Mouse (Mus musculus): ENCODE results near the gene Polr2f. TPM values are rescaled to one million over a fixed set of nuclear protein-coding genes. Genes with fewer than 3 reads are reported as not detected.
A peak's percentile ranks its signal among the peaks of the same experiment; 100 is the strongest.

The Polr2f gene
- total RNA-seq, 2 experiments from 2014 or later: 137 to 143 TPM

GRCm38 (mm10) chr15:79152709-79153108 lies 11.9 kb downstream of the Polr2f start:
- DNase-seq: no peak

DNA sequence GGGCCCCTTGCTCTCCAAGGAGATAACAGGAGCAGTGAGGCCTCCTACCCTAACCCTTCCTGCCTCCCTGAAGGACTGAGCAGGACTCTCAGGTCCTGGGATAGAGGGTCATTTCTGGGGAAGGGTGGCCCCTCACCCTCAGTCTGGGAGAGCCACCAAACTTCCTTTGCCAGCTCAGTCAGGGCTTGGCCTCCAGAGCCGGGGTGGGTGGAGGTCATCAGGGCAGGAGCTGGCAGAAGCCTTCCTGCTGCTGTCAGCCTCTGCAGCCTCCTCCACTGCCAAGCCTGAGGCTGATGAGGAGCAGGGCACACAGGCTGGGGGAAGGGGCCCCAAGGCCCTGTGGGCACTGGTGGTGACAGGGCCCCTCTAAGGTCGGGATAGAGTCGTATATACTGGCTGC lies 14.8 kb downstream of the Polr2f start:
- DNase-seq: peak; percentile 37 to 55

GRCm38 (mm10) chr15:79162301-79162700 lies 21.5 kb downstream of the Polr2f start:
- no peak for DNase-seq

DNA sequence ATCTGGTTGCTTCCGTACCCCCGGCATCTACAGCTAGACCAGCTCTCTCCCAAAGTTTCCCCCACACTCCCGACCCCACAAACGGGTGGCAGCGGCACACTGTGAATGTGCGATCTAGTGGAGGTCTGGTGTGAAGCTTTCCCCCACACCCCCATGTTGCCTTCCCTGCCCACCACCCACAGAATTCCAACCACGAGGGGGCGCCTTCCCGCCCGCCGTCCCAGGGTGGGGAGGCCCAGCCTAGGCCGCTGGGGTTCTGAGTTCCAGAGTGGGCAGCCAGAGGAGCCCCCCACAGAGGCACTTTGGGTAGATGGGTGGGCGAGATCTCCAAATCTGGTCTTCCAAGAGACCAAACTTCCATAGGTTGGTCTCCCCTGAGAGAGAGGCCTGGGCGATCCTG lies 22.0 kb downstream of the Polr2f start:
- no peak for DNase-seq

DNA sequence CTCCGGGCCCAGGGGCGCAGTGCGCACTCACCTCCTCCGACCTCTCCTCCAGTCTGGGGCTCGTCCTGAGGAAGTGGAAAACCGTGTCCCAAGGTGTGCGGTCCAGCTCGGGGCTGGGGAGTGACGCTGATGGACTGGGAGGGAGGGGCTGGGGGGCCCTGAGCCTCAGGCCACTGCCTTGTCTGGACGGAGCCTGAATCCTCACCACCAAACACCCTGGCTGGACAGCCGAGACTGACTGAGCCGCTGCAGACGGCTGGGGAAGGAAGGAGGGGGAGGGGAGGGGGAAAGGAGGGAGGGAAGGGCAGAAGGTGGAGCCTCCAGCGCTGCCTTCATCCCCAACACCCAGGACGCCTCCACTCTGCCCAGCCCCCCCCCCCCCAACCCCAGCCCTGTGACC lies 23.4 kb downstream of the Polr2f start:
- DNase-seq: no peak

DNA sequence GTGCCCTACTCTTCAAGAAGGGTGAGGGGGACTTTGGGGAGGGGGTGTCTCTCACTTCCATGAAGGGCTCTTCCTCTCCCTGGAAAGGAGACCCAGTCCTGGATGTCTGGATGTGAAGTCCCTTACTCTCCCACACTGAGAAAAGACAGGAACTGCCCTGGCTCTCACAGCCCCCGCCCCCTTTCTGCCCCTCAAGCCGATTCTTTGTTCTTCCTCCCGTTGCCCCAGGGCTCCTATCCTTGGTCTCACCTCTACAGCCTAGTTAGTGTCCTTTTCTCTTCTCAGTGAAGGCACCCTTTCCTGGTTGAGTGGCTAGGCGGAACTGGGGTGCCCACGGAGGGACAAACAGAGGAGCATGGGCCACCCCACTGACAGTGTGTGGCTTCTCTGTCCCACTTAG lies 24.3 kb downstream of the Polr2f start, which contains the start of gene Sox10:
Gene Sox10 (minus strand): TSS at position 101 of the 400 bp plus-strand sequence.
- DNase-seq: no peak

DNA sequence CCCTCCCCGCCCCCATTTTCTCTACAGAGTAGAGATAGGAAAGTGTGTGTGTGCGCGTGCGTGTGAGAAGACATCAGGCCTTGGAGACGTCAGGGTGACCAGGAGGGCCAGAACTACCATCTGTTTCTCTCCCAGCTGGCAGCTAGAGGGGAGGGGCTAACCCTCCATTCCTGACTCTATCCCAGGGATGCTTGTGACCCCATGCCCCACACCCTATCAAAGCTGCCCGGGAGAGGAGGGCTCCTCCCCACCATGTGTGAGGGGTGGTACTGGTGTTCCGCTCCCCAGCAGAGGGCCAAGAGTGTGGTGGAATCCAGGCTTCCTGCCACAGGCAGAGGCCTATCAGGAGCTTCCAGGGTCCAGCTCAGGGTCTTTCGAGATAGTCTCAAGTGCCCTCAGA lies 25.9 kb downstream of the Polr2f start:
- no peak for DNase-seq

- no peak for DNase-seq
Measured at GRCm38 (mm10) chr15:79176905-79177304, 36.1 kb downstream of the Polr2f start.

GRCm38 (mm10) chr15:79185213-79185612 lies 44.4 kb downstream of the Polr2f start:
- DNase-seq: no peak

- DNase-seq: no peak
Measured at GRCm38 (mm10) chr15:79187819-79188218, 47.0 kb downstream of the Polr2f start.

DNA sequence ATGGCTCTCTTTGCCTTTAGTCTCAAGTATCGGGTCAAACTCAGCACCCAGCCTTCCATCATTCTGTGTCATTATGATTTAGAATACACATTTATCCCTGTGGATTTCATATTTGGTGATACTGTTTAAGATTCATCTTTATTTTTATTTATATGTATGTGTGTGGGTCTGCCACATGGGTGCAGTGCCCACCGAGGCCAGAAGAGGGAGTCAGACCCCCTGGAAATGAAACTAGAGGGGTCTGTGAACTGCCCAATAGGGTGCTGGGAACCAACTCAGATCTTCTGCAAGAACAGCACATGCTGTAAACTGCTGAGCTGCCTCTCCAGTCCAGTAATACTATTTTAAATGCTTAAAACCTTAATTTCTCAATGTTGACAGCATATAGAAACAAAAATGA lies 50.6 kb downstream of the Polr2f start:
- no peak for DNase-seq

DNA sequence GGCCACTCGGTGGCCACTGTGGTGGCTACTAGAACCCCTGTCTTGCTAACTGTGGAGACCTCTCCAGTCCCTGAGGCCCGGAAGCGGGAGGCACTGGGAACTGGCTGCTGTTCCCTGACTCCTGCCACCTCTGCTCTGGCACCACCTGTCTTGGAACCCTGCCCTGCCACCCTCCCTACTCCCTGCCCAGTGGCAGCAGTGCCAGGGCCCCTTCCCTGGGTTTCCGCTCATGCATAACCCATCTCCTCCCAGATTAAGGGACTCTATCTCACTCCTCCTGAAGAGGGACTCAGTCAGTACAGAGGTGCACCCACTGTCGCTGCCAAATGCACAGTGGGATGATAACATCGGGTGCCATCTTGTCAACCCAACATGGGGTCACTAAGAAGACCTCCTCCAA lies 51.6 kb downstream of the Polr2f start:
- no peak for DNase-seq

- no peak for DNase-seq
Measured at GRCm38 (mm10) chr15:79192885-79193845, 52.4 kb downstream of the Polr2f start.

GRCm38 (mm10) chr15:79194048-79194447 lies 53.2 kb downstream of the Polr2f start:
- no peak for DNase-seq

- no peak for DNase-seq
Measured at GRCm38 (mm10) chr15:79194946-79195345, 54.1 kb downstream of the Polr2f start.

DNA sequence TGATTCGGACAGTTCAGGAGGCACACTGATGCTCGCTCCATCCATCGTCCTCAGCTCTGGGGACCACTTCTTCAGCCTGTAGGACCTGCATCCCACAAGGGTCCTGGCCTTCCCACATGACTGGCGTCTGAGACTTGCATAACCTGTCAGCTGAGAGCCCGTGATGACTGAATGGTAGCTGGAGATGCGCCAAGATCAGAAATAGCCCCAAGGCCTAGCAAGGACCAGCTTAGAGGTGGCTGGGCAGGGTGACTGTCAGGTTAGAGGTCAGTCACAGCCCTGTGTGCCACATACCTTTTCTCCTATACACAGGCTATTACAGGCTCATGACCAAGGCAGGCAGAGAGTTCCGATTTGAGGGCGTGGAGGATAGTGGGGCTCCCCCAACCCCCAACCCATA lies 54.7 kb downstream of the Polr2f start:
- peak; percentile 55 for DNase-seq

DNA sequence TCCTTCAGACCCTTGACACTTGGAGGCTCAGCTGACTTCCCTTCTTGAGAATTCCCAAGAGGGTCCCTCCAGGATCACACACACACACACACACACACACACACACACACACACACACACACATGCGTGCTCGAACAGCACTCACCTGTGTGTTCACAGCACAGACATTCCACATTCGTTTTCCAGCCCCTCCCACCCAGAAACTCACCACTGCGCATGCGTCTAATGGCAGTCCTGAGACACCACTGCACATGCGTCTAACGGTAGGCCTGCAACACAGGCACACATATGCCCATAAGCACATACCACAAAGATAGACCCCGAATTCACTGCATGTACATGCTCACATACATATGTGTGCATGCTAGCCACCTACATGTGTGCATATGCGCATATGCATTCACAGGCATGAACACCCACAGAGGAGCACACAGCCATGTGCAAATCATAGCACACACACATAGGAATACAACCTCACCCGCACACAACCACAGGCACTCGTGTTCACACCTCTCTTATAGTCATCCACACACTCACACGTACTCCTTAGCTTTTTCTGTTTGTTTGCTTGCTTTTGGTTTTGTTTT lies 58.7 kb downstream of the Polr2f start:
- DNase-seq: no peak

Other genes starting within 250 kb of the Polr2f start
- not detected for gene Gm49510, start 241.3 kb upstream of the Polr2f start, total RNA-seq (2021)
- 1 to 10 TPM; 7.2 to 8.5 TPM for gene Sh3bp1, start 241.2 kb upstream of the Polr2f start, total RNA-seq (2021)
- 1 to 10 TPM; 3.3 to 3.7 TPM for gene Pdxp, start 227.1 kb upstream of the Polr2f start, total RNA-seq (2021)
- 100 to 1,000 TPM; 303 to 486 TPM for gene Lgals1, start 214.3 kb upstream of the Polr2f start, total RNA-seq (2021)
- gene Nol12, start 206.1 kb upstream of the Polr2f start, total RNA-seq (2021): 10 to 100 TPM; 41.5 to 47.4 TPM
- 100 to 1,000 TPM; 111 to 142 TPM for gene Triobp, start 193.3 kb upstream of the Polr2f start, total RNA-seq (2021)
- gene H1f0, start 112.6 kb upstream of the Polr2f start, total RNA-seq (2021): 100 to 1,000 TPM; 127 to 173 TPM
- under 1 TPM; 0.30 to 0.36 TPM for gene Galr3, start 99.1 kb upstream of the Polr2f start, total RNA-seq (2021)
- 10 to 100 TPM; 18.9 to 27.0 TPM for gene Ankrd54, start 78.1 kb upstream of the Polr2f start, total RNA-seq (2021)
- 100 to 1,000 TPM; 140 to 156 TPM for gene Eif3l, start 65.8 kb upstream of the Polr2f start, total RNA-seq (2021)
- 10 to 100 TPM; 41.3 to 51.4 TPM for gene Micall1, start 32.1 kb upstream of the Polr2f start, total RNA-seq (2021)
- gene 1700088E04Rik, start 244 bp downstream of the Polr2f start, total RNA-seq (2021): 1 to 10 TPM; 5.5 to 7.3 TPM
- 1 to 10 TPM; 1.3 to 1.8 TPM for gene Sox10, start 24.2 kb downstream of the Polr2f start, total RNA-seq (2021)
- 10 to 100 TPM; 17.7 to 18.1 TPM for gene Pick1, start 88.2 kb downstream of the Polr2f start, total RNA-seq (2021)
- gene Gm49486, start 88.4 kb downstream of the Polr2f start, total RNA-seq (2021): under 1 TPM in 1 of 2 experiments, not detected in 1; 0.13 TPM
- gene Slc16a8, start 113.8 kb downstream of the Polr2f start, total RNA-seq (2021): not detected
- not detected for gene Baiap2l2, start 144.5 kb downstream of the Polr2f start, total RNA-seq (2021)
- gene Pla2g6, start 187.4 kb downstream of the Polr2f start, total RNA-seq (2021): 10 to 100 TPM; 25.1 to 30.8 TPM
- 10 to 100 TPM in 1 of 2 experiments, 1 to 10 TPM in 1; 6.3 to 19.1 TPM for gene Maff, start 205.6 kb downstream of the Polr2f start, total RNA-seq (2021)